Mouse (Mus musculus) hindbrain, embryonic 11.5 days (tissue): Measurements from ENCODE around the gene Atp2c2. TPM values are rescaled to one million over a fixed set of nuclear protein-coding genes. Genes with fewer than 3 reads are reported as not detected.
A peak's percentile ranks its signal among the peaks of the same experiment; 100 is the strongest.

Experiments
- ATAC-seq: fragments of 200-750 bp; cut with Nextera tagmentation; 2 replicates; pipeline ENCODE4 v1.8.0; 2017; ENCODE audit warnings: mild to moderate bottlenecking, moderate TSS enrichment, moderate library complexity; ENCODE audit not compliant: low FRiP score
- DNase-seq: peaks from one replicate; pipeline ENCODE4 v3.0.0-alpha.2; 2015; ENCODE audit warnings: low spot score
- H3K27ac ChIP-seq: fragments of 300-500 bp; sonication (generic); 2 replicates; pipeline ENCODE4 v1.5.1; 2014; ENCODE audit warnings: mild to moderate bottlenecking, low read depth, low read length
- H3K27me3 ChIP-seq: fragments of 300-500 bp; sonication (generic); 2 replicates; pipeline ENCODE4 v1.6.1; 2014; ENCODE audit warnings: mild to moderate bottlenecking, low read length, moderate library complexity, mixed read lengths; ENCODE audit not compliant: control insufficient read depth, insufficient read depth
- H3K36me3 ChIP-seq: fragments of 300-500 bp; sonication (generic); 2 replicates; pipeline ENCODE4 v1.6.1; 2014; ENCODE audit warnings: mild to moderate bottlenecking, low read length, moderate library complexity, mixed read lengths; ENCODE audit not compliant: control insufficient read depth, insufficient read depth
- H3K4me1 ChIP-seq: fragments of 300-500 bp; sonication (generic); replicated peaks from 2 replicates; pipeline ENCODE4 v1.6.1; 2014; ENCODE audit warnings: low read length, mixed read lengths; ENCODE audit not compliant: control insufficient read depth, insufficient read depth
- H3K4me2 ChIP-seq: fragments of 300-500 bp; sonication (generic); replicated peaks from 2 replicates; pipeline ENCODE4 v1.6.1; 2014; ENCODE audit warnings: mild to moderate bottlenecking, low read depth, low read length
- H3K4me3 ChIP-seq: fragments of 300-500 bp; sonication (generic); 2 replicates; pipeline ENCODE4 v1.5.1; 2014; ENCODE audit warnings: low read depth, low read length
- H3K9ac ChIP-seq: fragments of 300-500 bp; sonication (generic); 2 replicates; pipeline ENCODE4 v1.6.1; 2014; ENCODE audit warnings: low read depth, low read length
- H3K9me3 ChIP-seq: fragments of 300-500 bp; sonication (generic); 2 replicates; pipeline ENCODE4 v1.6.1; 2016; ENCODE audit warnings: low read length; ENCODE audit not compliant: control insufficient read depth
- WGBS: fragments of 180-500 bp; shearing (Covaris S2); extraction: QIAGEN DNeasy Blood & Tissue Kit; methylation state at CpG from one replicate; pipeline ENCODE4 v1.1.7; 2014; 5-methylcytosine and 5-hydroxymethylcytosine counted together
- polyA plus RNA-seq: library from polyadenylated mRNA; unstranded; fragments of >200 nt; fragmentation: Nextera tagmentation; extraction: Ambion mirVana; gene quantifications from 2 replicates; pipeline ENCODE4 v1.2.1, GENCODE M21; 2014

Atp2c2 gene
- polyA plus RNA-seq, 1 experiment from 2014 or later, result 0.96 TPM

- Histone ChIP-seq H3K4me2 (no peak overlapping the region), H3K9me3 (no peaks in the 10 kb centered on the region), H3K27me3 (no peaks in the 10 kb centered on the region; the same call in 1 of the 2 replicates), H3K4me3 (no peak overlapping the region), H3K9ac (no peak overlapping the region), H3K36me3 (no peaks in the 10 kb centered on the region), H3K27ac (no peak overlapping the region), H3K4me1 (no peaks in the 10 kb centered on the region)
- no peak for ATAC-seq
- DNase-seq, result no peak
- WGBS, result 62% methylated on average over 9 of the region's 9 CpGs
These were observed 31.4 kb upstream of the Atp2c2 start for GRCm38 (mm10) chr8:119668447-119668846.

- Histone ChIP-seq H3K27me3 (no peaks in the 10 kb centered on the region; the same call in 1 of the 2 replicates), H3K36me3 (no peaks in the 10 kb centered on the region), H3K4me3 (no peak overlapping the region), H3K9me3 (no peaks in the 10 kb centered on the region), H3K4me1 (no peaks in the 10 kb centered on the region), H3K4me2 (no peak overlapping the region), H3K9ac (no peak overlapping the region), H3K27ac (no peak overlapping the region)
- WGBS, result 60% methylated on average over 12 of the region's 12 CpGs
- ATAC-seq, result no peak
- no peak for DNase-seq
These were observed 30.5 kb upstream of the Atp2c2 start for GRCm38 (mm10) chr8:119669284-119669683.

GRCm38 (mm10) chr8:119670419-119671091, 29.3 kb upstream of the Atp2c2 start:
- Histone ChIP-seq H3K4me2 (no peak overlapping the region), H3K9me3 (no peaks in the 10 kb centered on the region), H3K4me3 (no peak overlapping the region), H3K27ac (no peak overlapping the region), H3K27me3 (no peaks in the 10 kb centered on the region), H3K9ac (no peak overlapping the region), H3K4me1 (no peaks in the 10 kb centered on the region), H3K36me3 (no peaks in the 10 kb centered on the region)
- WGBS, result 63% methylated on average over 16 of the region's 16 CpGs
- ATAC-seq (no peak), DNase-seq (no peak)

GRCm38 (mm10) chr8:119673976-119674555, 25.7 kb upstream of the Atp2c2 start:
- Histone ChIP-seq H3K4me2 (no peak overlapping the region), H3K27ac (no peak overlapping the region), H3K9ac (no peak overlapping the region), H3K36me3 (no peaks in the 10 kb centered on the region), H3K4me3 (no peak overlapping the region), H3K4me1 (no peaks in the 10 kb centered on the region), H3K9me3 (no peaks in the 10 kb centered on the region), H3K27me3 (no peaks in the 10 kb centered on the region)
- WGBS, result 77% methylated on average over 9 of the region's 11 CpGs
- no peak for DNase-seq
- no peak for ATAC-seq

GRCm38 (mm10) chr8:119675457-119675856, 24.4 kb upstream of the Atp2c2 start:
- Histone ChIP-seq H3K9ac (no peak overlapping the region), H3K4me2 (no peak overlapping the region), H3K36me3 (no peaks in the 10 kb centered on the region), H3K27me3 (no peaks in the 10 kb centered on the region), H3K9me3 (no peaks in the 10 kb centered on the region), H3K4me1 (no peaks in the 10 kb centered on the region), H3K27ac (no peak overlapping the region), H3K4me3 (no peak overlapping the region)
- ATAC-seq, result no peak
- DNase-seq, result no peak
- WGBS, result 72% methylated on average over 5 of the region's 5 CpGs

GRCm38 (mm10) chr8:119676389-119676788, 23.4 kb upstream of the Atp2c2 start:
- H3K4me2 ChIP-seq, result no peak overlapping the region

GRCm38 (mm10) chr8:119678138-119678843, 21.5 kb upstream of the Atp2c2 start:
- no peak overlapping the region for H3K4me3 ChIP-seq
- no peak overlapping the region for H3K27ac ChIP-seq
- no peaks in the 10 kb centered on the region for H3K4me1 ChIP-seq
- peak overlapping the region; percentile 36 for H3K4me2 ChIP-seq
- H3K27me3 ChIP-seq, result no peaks in the 10 kb centered on the region
- H3K9me3 ChIP-seq, result no peaks in the 10 kb centered on the region
- WGBS, result 11% methylated on average over 18 of the region's 18 CpGs
- no peaks in the 10 kb centered on the region for H3K36me3 ChIP-seq
- H3K9ac ChIP-seq, result no peak overlapping the region
- ATAC-seq, result peak; percentile 48; the same call in 1 of the 2 replicates
- DNase-seq, result peak; percentile 79

More at GRCm38 (mm10) chr8:119676389-119676788, 23.4 kb upstream of the Atp2c2 start:
- 29% methylated on average over 8 of the region's 8 CpGs for WGBS
- DNase-seq (peak; percentile 94), ATAC-seq (no peak)
- Histone ChIP-seq H3K4me1 (no peaks in the 10 kb centered on the region), H3K27ac (no peak overlapping the region), H3K9me3 (no peaks in the 10 kb centered on the region), H3K27me3 (no peaks in the 10 kb centered on the region), H3K4me3 (no peak overlapping the region), H3K9ac (no peak overlapping the region), H3K36me3 (no peaks in the 10 kb centered on the region)

GRCm38 (mm10) chr8:119679184-119679583, 20.6 kb upstream of the Atp2c2 start:
- ATAC-seq, result no peak

More at GRCm38 (mm10) chr8:119679184-119679583, 20.6 kb upstream of the Atp2c2 start:
- Histone ChIP-seq H3K9me3 (no peaks in the 10 kb centered on the region), H3K27me3 (no peaks in the 10 kb centered on the region), H3K4me1 (no peaks in the 10 kb centered on the region), H3K36me3 (no peaks in the 10 kb centered on the region), H3K27ac (no peak overlapping the region), H3K9ac (no peak overlapping the region), H3K4me2 (no peak overlapping the region), H3K4me3 (no peak overlapping the region)
- DNase-seq, result no peak
- 73% methylated on average over 14 of the region's 14 CpGs for WGBS
